Mouse (Mus musculus): ENCODE measurements around the gene Fam184b.

Gene Fam184b

DNA sequence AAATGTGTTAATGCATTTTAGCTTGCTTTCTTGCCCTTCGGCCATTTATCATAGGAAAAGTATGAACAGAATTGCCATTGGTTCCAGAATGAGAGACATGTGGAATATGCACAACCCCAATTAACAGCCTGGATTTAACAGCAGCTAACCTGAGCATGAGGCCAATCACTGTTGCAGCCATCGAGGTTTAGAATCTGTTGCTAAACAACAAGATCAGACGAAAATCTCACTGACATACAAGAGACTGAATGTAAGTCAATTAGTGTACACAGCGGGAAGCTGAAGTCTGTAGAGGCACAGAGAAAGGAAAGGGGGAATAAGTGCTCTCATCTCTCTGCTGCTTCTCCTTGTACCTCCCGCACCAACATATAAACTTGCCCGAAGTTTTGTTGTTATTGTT lies 46.1 kb downstream of the Fam184b start:
- DNase-seq = no peak

GRCm38 (mm10) chr5:45590094-45590493 lies 49.3 kb downstream of the Fam184b start:
- DNase-seq = no peak

DNA sequence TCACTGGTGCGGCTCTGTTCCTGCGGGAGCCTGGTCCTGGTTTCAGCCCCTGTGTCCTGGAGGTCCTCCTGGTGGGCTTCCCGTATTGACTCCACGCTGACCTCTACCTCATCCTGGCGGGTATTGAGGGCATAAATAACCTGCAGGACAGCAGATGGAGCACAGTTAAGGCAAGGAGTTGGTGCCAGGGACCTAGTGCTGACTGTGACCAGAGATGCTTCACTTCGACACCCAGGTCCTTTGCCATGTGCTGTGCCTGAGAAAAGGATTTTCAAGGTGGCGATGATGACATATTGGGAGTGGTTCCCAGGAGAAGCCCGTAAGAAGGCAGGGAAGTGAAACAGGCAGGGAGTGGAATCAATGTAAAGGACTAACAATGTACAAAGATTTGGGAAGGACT lies 54.8 kb downstream of the Fam184b start:
- DNase-seq = peak; percentile 35

DNA sequence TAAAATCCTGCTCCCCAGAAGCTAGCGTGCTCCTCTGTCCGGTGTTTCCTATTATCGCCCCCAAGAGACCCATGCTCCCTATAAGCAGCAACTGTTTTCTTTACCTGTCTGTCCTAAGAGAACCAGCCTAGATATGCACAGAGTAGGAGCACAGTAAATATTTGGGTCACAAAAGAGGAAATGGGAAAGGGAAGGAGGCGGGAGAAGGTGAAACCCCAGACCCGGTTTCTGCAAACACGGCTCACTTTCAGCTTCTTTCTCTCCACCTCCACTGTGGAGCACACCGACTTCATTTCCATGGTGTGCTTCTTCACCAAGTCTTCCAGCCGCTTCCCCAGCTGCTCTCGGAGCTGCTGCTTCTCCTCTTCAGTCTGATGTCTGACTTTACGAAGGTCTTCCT lies 59.1 kb downstream of the Fam184b start:
- DNase-seq = no peak

DNA sequence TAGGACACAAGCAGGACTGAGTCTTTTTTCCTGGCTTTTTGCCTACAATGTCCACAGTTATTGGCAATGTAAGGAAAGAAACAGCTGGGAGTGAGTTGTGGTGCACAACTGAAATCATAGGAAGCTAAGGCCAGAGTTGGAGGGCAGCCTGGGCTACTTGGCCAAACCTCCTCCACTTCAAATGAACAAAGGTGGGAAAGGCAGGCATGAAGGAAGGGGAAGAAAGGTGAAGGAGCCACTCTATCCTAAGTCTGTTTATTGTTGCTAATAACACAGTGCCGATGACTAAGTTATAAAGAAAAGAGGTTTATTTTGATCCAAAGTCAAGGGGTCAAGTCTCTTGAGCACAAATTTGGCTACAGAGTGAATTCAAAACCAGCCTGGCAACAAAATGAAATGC lies 62.0 kb downstream of the Fam184b start:
- no peak for DNase-seq

- no peak for DNase-seq
These were observed 62.7 kb downstream of the Fam184b start for GRCm38 (mm10) chr5:45576716-45577115.

GRCm38 (mm10) chr5:45572816-45573215 lies 66.6 kb downstream of the Fam184b start:
- DNase-seq = no peak

GRCm38 (mm10) chr5:45565829-45566228 lies 73.6 kb downstream of the Fam184b start:
- DNase-seq = no peak

DNA sequence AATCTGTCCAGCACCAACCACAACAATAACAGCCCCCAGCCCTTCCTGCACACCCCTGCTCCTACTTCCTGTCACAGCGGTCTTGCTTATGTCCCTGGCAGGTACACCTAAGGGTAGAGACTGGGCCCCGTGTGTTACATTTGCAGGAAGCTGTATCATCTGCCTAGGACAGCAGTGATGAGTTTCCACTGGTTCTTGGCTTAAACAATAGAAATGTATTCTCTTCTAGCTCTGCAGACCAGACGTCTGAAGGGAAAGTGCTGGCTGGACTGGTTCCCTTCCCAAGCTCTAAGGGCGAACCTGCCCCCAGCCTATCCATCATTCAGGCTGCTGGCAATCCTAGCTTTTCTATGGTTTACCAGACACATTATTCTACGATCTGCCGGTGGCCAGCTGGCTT lies 75.4 kb downstream of the Fam184b start:
- no peak for DNase-seq

DNA sequence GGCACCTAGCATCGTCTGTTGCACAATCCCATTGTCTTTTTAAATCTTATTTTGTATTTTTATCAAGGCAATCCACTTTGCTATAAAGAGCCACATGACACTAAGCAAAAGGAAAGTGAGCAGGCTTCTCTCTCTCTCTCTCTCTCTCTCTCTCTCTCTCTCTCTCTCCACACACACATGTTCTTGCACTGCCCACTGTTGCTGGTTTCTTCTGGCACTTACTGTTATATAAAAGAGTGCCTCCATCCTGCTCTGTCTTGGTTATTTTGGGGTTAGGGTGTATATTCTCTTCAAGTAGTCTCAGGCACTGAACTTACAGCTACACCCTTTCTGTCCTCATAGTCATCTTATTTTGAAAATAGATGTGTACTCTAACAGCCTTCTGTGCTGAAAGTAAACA lies 89.8 kb downstream of the Fam184b start:
- no peak for DNase-seq

- DNase-seq = peak; percentile 75
These were observed 96.0 kb downstream of the Fam184b start for GRCm38 (mm10) chr5:45543374-45543773.

DNA sequence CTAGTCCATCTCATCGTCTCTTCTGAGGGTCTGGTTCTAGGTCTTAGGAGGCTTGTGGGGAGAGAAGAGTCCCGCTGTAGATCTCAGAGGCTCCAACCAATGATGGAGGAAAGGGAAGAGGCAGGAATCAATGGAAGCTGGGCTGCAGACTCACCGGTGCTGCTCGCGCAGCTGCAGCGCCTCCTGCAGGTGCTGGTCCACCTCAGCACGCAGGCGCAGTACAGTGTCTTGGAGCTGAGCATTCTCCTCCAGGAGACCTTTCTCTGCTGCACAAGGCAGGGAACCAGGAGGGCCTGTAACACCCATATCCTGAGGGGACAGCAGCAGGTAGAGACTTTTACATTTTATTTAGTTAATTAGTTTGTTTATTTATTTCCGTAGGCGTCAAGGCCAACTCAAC lies 99.9 kb downstream of the Fam184b start:
- DNase-seq = no peak

GRCm38 (mm10) chr5:45535177-45535576 lies 104.2 kb downstream of the Fam184b start:
- no peak for DNase-seq

- peak; percentile 62 for DNase-seq
These were observed 104.9 kb downstream of the Fam184b start for GRCm38 (mm10) chr5:45534319-45535098.

- no peak for DNase-seq
These were observed 109.7 kb downstream of the Fam184b start for GRCm38 (mm10) chr5:45529696-45530095.

DNA sequence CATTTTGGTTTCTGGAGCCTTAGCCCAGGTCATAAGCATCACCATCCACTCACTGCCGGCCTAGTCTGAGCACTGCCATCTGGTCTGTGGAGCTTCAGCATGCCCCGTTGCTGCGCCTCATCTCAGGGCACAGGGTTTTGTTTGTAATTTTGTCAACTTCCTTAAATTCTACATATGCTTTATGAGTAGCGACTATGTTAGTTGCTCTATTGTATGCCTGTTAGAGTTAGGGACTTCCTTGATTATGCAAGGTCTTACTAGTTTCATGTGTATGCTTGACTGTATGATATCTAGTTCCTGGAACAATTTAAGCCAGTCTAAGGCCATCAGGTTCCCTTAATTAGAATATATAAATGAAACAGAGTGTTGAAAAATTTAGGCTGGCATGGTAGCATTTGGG lies 113.1 kb downstream of the Fam184b start:
- DNase-seq = no peak

GRCm38 (mm10) chr5:45525101-45525500 lies 114.3 kb downstream of the Fam184b start:
- no peak for DNase-seq

DNA sequence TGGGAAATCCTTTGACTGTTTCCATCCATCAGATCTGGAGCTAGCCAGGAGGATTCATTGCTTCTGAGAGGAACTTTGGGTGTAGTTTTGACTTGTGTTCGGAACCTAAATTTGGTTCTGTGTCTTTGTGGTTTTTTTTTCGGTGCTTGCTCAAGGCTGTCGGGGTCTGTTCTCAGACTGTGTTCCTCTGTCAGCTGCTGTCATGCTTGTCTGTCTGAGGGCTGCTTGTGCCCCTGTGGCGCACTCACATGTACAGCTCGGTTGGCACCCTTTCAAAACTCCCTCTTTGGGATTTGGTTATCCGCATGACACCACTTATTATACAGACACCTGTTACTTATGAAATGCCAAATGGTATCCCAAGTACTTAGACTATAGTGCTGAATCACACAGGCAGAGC lies 117.8 kb downstream of the Fam184b start:
- DNase-seq = no peak

GRCm38 (mm10) chr5:45520809-45521110 lies 118.7 kb downstream of the Fam184b start:
- DNase-seq = no peak

DNA sequence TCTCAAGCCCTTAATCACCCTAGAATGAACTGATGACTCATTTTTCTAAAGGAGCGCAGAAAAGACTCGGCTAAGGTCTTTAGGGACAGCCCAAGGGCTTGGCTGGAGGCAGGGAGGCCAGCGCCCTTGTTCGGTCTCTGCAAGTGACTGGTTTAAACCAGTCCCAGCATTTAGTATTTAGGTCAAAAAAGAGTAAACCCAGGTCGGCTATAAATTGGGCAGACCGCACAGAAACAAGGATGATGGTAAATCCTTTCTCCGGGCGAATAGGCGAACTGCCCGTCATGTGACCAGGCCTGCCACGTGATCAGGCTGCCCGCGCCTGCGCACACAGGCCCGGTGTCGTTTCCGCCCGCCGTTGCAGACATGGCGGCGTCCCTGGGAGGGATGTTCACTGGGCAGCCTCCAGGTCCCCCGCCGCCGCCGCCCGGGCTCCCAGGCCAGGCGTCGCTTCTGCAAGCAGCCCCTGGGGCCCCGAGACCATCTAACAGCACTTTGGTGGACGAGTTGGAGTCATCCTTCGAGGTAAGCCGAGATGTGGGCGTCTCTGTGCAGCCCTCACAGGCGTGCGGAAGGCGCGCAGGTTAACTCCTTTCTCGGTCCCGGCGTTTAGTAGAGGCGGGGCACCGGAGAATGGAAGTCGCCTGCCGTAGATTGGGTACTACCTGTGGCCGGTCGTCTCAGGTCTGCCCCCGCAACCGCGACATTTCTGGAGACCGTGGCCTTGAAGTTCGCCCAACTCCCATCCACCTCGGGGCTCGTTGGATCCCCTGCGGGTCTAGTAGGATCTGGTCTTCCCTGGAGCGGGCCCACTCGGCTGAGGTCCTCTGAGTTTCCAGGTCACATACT lies 119.2 kb downstream of the Fam184b start, which contains the start of gene Med28:
Gene Med28 (plus strand): TSS at position 270 of the 849 bp plus-strand sequence.
- peak; percentile 94 for DNase-seq

- DNase-seq = no peak
These were observed 124.2 kb downstream of the Fam184b start for GRCm38 (mm10) chr5:45515151-45515743.

DNA sequence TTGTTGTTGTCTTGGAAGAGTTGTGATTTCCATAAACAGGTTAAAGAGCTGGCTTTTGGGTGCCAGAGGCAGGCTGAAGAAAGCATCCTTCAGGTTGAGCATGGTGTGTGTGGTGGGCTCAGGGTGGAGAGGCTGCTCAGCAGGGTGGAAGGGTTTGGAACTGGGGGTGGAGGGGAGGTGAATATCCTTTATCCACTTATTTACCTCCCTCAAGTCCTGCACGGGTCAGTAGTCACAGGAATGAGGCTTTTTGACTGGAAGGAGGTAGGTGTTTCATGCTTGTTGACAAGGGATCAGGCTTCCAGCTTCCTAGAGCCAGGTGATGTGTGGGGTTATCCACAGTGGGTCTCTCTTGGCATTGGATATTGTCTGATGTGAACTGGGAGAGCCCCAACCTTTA lies 124.8 kb downstream of the Fam184b start:
- DNase-seq = no peak

GRCm38 (mm10) chr5:45513511-45513910 lies 125.9 kb downstream of the Fam184b start:
- no peak for DNase-seq

DNA sequence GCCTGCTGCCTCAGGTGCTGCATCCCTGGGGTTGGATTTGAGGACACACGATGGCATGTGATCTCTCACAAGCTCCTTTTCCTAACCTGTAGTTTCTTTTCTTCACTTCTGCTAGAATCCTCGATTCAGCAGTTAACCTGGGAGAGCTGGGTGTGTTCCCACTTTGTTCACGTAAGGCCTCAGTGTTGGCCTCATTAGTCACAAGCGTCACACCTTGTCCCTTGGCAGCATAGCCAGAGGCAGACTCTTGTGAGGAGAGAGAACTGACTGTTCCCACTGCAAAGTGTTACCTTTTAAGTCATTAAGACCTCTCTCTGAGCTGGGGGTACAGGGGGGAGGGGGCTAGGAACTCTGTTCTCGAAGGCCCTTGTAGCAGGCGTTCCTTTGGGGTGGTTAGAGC lies 126.5 kb downstream of the Fam184b start:
- DNase-seq = no peak

Data from cerebellum, adult 9-11 months (tissue).